Mouse (Mus musculus) forebrain, embryonic 12.5 days (tissue): Measurements from ENCODE around the gene Cmtm6. TPM values are rescaled to one million over a fixed set of nuclear protein-coding genes. Genes with fewer than 3 reads are reported as not detected.

ENCODE experiments used
- ATAC-seq: fragments of 200-750 bp; cut with Nextera tagmentation; 2 replicates; pipeline ENCODE4 v1.8.0; 2017; ENCODE audit warnings: moderate TSS enrichment; ENCODE audit not compliant: low FRiP score
- H3K27ac ChIP-seq: fragments of 300-500 bp; sonication (generic); 2 replicates; pipeline ENCODE4 v1.5.1; 2016; ENCODE audit warnings: mild to moderate bottlenecking
- H3K27me3 ChIP-seq: fragments of 300-500 bp; sonication (generic); 2 replicates; pipeline ENCODE4 v1.6.1; 2016; ENCODE audit warnings: mild to moderate bottlenecking
- H3K36me3 ChIP-seq: fragments of 300-500 bp; sonication (generic); replicated peaks from 2 replicates; pipeline ENCODE4 v1.6.1; 2016; ENCODE audit warnings: mild to moderate bottlenecking
- H3K4me1 ChIP-seq: fragments of 300-500 bp; sonication (generic); 2 replicates; pipeline ENCODE4 v1.6.1; 2016
- H3K4me2 ChIP-seq: fragments of 300-500 bp; sonication (generic); 2 replicates; pipeline ENCODE4 v1.6.1; 2016; ENCODE audit warnings: mild to moderate bottlenecking, moderate library complexity
- H3K4me3 ChIP-seq: fragments of 300-500 bp; sonication (generic); replicated peaks from 2 replicates; pipeline ENCODE4 v1.5.1; 2016; ENCODE audit warnings: mild to moderate bottlenecking
- H3K9ac ChIP-seq: fragments of 300-500 bp; sonication (generic); 2 replicates; pipeline ENCODE4 v1.6.1; 2016; ENCODE audit warnings: mild to moderate bottlenecking
- H3K9me3 ChIP-seq: fragments of 300-500 bp; sonication (generic); 2 replicates; pipeline ENCODE4 v1.6.1; 2016
- WGBS: fragments of 180-500 bp; shearing (Covaris S2); methylation state at CpG from one replicate; pipeline ENCODE4 v1.1.7; 2016; 5-methylcytosine and 5-hydroxymethylcytosine counted together
- polyA plus RNA-seq: library from polyadenylated mRNA; unstranded; fragments of >200 nt; fragmentation: Nextera tagmentation; extraction: Ambion mirVana; gene quantifications from 2 replicates; pipeline ENCODE4 v1.2.1, GENCODE M21; 2016

The Cmtm6 gene
- polyA plus RNA-seq, 1 experiment from 2014 or later, result 25.6 TPM

DNA sequence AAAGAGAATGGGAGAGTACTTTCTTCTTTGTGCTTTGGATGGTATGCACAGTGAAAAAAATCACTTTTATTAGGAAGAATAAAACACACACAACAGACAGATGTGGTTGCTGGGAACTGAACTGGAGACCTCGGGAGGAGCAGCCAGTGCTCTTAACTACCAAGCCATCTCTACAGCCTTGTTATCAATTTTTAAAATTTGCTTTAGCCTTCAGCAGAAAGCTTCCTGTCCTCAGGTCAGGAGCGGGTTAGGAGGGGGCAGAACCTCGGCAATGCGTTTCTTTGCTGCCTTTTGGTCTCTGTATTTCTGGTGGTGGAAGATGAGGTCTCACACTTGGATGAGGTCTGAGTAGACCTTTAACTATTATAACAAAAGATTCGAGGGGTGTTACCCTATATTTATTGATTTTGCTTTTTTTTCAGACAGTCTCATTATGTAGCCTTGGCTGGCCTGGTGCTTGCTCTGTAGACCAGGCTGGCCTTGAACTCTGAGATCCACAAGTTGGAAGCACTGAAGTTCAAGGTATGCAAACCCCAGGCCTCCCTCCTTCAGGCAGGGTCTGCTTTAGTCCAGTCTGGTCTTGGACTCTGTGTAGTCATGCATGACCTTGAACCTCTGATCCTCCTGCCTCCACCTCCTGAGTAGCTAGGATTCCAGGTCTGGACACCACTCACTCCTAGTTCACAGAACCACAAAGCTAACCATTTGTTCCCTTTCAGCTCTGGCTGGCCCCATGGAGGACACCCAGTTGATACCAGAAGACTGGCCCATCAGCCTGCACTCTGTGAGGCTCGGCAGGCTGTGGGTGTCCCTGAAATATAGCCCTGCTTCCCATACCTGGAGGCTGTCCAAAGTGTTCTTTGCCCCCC is 46.5 kb downstream of the Cmtm6 start:
- peaks cover 26% of the 10 kb centered on the region for H3K4me1 ChIP-seq
- H3K36me3 ChIP-seq, result no peaks in the 10 kb centered on the region
- no peaks in the 10 kb centered on the region for H3K9me3 ChIP-seq
- H3K9ac ChIP-seq, result no peak overlapping the region
- ATAC-seq, result no peak
- WGBS, result 88% methylated on average over 6 of the region's 6 CpGs
- no peak overlapping the region for H3K4me2 ChIP-seq
- H3K4me3 ChIP-seq, result no peak overlapping the region
- no peak overlapping the region for H3K27ac ChIP-seq
- H3K27me3 ChIP-seq, result 0 out of 2 replicates have a peak, but pooled peaks cover under 1% of the 10 kb centered on the region

DNA sequence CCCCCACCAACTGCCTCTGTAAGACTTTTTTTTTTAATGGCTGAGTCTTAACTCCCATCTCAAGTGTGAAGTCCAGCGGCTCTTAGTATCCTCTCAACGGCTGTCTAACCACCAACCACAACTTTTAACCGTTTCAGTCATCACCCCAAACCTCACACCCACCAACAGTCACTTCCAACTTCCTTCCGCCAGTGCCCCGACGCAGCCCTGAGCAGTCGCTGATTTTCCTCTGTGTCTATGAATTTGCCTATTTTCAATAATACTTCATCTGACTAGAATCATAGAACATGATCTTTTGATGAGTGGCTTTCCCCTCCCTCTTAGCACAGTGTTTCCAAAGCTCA is 47.1 kb downstream of the Cmtm6 start:
- no peak overlapping the region for H3K4me3 ChIP-seq
- 0 out of 2 replicates have a peak, but pooled peaks cover 3% of the 10 kb centered on the region for H3K27me3 ChIP-seq
- no peak for ATAC-seq
- no peaks in the 10 kb centered on the region for H3K9me3 ChIP-seq
- WGBS, result 84% methylated on average over 7 of the region's 7 CpGs
- no peak overlapping the region for H3K27ac ChIP-seq
- no peaks in the 10 kb centered on the region for H3K36me3 ChIP-seq
- H3K4me2 ChIP-seq, result no peak overlapping the region
- no peak overlapping the region for H3K9ac ChIP-seq
- H3K4me1 ChIP-seq, result peaks cover 26% of the 10 kb centered on the region

DNA sequence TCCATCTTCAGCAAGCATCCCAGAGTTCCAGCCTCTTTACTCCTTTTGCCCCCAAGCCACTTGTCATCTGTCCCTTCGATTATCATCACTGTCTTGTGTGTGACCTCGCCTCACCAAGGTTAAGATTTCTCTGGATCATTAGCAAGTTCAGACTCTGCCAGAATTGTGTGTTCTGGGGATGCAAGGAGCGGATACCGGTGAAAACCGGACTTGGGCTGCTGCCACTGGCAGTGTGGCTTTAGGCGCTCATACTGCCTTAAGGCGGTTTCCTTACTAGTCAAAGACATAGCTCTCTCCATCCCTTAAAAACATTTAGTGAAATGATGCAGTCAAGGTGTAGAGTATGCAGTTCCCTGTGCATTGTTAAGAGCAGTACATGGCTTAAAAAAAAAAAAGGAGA is 48.0 kb downstream of the Cmtm6 start:
- no peak overlapping the region for H3K4me2 ChIP-seq
- H3K9ac ChIP-seq, result no peak overlapping the region
- H3K27ac ChIP-seq, result no peak overlapping the region
- H3K4me1 ChIP-seq, result peaks cover 26% of the 10 kb centered on the region
- no peak overlapping the region for H3K4me3 ChIP-seq
- H3K27me3 ChIP-seq, result 0 out of 2 replicates have a peak, but pooled peaks cover 3% of the 10 kb centered on the region
- no peak for ATAC-seq
- H3K36me3 ChIP-seq, result no peaks in the 10 kb centered on the region
- no peaks in the 10 kb centered on the region for H3K9me3 ChIP-seq
- WGBS, result 93% methylated on average over 7 of the region's 7 CpGs

DNA sequence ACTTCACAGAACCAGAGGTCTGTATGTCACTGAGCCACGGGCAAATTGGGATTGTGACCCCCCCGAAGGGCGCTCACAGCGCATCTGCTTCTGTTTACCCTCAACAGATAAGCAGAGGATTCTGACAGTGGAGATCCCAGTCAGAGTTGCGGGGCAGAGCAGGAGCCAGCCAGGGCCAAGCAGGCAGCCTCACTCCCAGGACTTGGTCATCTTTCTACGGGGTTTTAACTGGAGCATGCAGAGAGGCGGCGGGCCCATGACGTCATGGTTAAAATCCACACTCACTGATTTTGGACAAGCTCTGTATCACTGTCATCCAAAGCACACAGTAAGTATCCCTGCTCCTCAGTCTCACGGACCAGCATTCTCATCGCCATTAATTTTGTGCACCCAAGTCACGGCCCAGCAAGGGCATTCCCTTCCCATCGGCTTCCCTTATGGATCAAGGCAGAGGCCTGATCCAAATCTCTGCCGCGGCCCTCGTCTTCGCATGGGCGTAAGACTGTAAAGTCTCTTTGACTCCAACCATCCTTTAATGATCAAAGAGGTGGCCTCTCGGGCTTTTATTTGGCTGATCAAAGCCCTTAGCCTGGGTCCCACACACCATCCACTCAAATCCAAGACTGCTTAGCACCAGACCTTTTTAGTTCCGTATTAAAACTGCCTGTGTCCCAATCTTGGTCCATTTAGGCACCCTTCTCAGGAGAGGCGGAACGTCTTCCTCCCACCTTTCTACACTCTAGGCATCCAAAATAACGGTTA is 49.2 kb downstream of the Cmtm6 start:
- H3K27me3 ChIP-seq, result 0 out of 2 replicates have a peak, but pooled peaks cover 3% of the 10 kb centered on the region
- no peak overlapping the region for H3K27ac ChIP-seq
- WGBS, result 32% methylated on average over 23 of the region's 23 CpGs
- no peaks in the 10 kb centered on the region for H3K36me3 ChIP-seq
- H3K4me1 ChIP-seq, result peaks cover 26% of the 10 kb centered on the region
- no peaks in the 10 kb centered on the region for H3K9me3 ChIP-seq
- peak overlapping the region; percentile 71 for H3K9ac ChIP-seq
- peak overlapping the region; percentile 52 for H3K4me3 ChIP-seq
- ATAC-seq, result no peak
- H3K4me2 ChIP-seq, result peak overlapping the region; percentile 95

DNA sequence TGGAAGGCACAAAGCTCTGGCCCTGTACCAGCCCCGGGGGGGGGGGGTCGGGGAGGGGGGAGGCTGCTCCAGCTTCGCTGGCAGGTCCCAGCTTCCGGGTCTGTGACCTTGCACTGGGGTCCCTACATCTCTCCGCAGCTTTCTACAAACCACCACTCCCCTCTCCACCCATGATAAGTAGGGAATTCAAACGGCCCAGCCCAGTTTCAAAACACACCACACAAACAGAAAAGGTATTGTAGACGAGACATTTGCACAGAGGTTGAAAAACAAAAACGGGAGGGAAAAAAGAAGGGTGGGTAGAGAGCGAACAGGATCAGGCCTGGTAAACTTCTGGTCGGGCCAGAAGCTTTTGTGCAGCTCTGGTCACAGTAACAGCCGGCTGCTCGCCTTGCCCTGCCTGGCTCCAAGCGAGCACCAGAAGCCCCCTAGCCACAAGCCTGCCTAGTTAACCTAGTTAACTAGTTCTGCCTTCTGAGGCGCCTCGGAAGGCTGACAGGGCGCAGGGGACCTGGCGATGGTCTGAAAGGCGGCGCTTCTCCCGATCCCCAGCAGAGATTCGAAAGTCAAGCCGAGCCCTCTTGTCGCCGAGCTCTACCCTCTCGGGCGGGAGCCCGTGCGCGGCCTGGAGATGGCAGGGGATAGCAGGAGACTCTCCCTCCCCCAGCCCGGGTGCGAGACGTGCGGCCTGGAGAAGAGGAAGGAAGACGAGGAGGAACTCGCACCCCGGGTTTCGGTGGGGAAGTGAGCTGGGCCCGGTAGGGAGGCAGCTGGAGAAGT is 50.0 kb downstream of the Cmtm6 start:
- H3K9me3 ChIP-seq, result no peaks in the 10 kb centered on the region
- peaks cover 30% of the 10 kb centered on the region for H3K4me1 ChIP-seq
- H3K4me3 ChIP-seq, result peak overlapping the region; percentile 52
- under 1% methylated on average over 38 of the region's 38 CpGs for WGBS
- H3K4me2 ChIP-seq, result peak overlapping the region; percentile 95
- ATAC-seq, result peak; percentile 45
- H3K27me3 ChIP-seq, result 0 out of 2 replicates have a peak, but pooled peaks cover 3% of the 10 kb centered on the region
- H3K36me3 ChIP-seq, result no peaks in the 10 kb centered on the region
- H3K9ac ChIP-seq, result peak overlapping the region; percentile 71
- H3K27ac ChIP-seq, result 0 out of 2 replicates have a peak overlapping the region, but pooled peaks have one; percentile 50

DNA sequence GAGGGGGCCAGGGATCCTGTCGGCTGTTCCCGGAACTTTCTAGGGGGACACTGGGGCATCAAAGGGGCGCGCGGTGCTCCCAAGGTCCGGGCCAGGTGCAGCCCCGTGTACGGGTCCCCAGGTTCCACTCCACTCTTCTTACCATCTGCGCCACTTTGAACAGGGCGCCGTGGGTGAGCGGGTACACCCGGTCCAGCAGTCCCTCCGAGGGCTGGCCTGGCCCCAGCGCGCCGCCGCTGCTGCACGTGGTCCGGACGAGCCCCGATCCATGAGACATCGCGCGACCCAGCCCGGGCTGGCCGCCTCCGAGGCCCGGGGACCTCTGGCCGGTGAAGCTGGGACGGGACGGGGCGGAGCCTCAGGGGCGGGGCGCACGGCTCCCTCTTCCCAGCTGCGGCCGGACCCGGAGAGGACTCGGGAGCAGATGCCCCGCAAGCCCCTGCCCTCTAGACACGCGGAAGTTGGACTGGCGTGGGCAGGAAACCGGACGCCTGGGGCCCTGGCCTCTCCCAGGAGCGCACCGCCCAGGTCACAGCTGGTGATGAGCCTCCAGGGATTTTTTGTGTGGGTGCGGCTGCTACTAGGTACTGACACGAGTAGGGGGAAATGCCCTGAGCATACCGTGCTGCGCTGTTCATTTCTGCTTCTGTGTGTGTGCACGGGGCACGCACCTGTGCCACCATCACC is 50.8 kb downstream of the Cmtm6 start, which contains the start of gene Cmtm7:
Gene Cmtm7 (minus strand): TSS at position 331 of the 687 bp plus-strand sequence.
- no peaks in the 10 kb centered on the region for H3K9me3 ChIP-seq
- 0 out of 2 replicates have a peak within 1 kb of the TSS, but pooled peaks have one; percentile 50 for H3K27ac ChIP-seq
- peak; percentile 80 for ATAC-seq
- peak within 1 kb of the TSS; percentile 71 for H3K9ac ChIP-seq
- 2% methylated on average over 54 of the region's 54 CpGs for WGBS
- H3K4me2 ChIP-seq, result peak within 1 kb of the TSS; percentile 95
- H3K4me3 ChIP-seq, result peak within 1 kb of the TSS; percentile 52
- 0 out of 2 replicates have a peak, but pooled peaks cover 3% of the 10 kb centered on the region for H3K27me3 ChIP-seq
- no peaks in the 10 kb centered on the region for H3K36me3 ChIP-seq
- H3K4me1 ChIP-seq, result peaks cover 30% of the 10 kb centered on the region

DNA sequence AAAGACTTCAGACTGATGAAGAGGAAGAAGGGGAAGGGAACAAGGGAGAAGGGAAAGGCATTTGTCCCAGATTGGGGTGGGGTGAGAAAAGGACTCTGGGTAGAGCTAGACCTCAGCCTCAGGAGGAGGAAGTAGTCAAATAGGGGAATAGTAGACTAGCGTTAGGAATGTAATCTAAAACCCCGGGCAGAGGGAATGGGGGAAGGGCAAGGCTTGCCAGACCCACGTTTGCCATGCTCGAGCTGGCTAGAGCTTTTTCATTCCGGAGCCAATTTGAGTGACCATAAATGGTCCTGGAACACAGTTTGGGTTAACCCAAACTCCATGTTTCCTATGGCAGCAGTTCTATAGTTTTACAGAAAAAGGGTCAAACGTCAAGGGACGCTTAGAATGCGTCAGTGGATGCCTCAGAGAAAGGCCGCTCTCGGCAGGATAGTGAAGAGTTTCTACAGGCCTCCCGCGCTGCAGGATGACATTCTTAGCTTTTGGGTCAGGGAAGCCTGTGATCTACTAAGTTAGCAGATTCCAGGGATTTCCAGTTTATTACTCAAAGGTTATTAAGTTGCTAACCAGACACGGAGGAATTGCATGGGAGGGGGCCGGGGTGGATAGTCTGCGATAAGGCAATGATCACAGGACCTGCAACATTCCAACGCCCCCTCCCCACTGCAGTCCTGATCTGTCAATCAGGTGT is 54.7 kb downstream of the Cmtm6 start:
- Histone ChIP-seq H3K9me3 (no peaks in the 10 kb centered on the region), H3K36me3 (no peaks in the 10 kb centered on the region), H3K27me3 (0 out of 2 replicates have a peak, but pooled peaks cover 3% of the 10 kb centered on the region), H3K4me2 (no peak overlapping the region; the same call in 1 of the 2 replicates), H3K27ac (no peak overlapping the region), H3K4me3 (no peak overlapping the region), H3K4me1 (peaks cover 22% of the 10 kb centered on the region), H3K9ac (no peak overlapping the region)
- no peak for ATAC-seq
- WGBS, result 11% methylated on average over 16 of the region's 16 CpGs

DNA sequence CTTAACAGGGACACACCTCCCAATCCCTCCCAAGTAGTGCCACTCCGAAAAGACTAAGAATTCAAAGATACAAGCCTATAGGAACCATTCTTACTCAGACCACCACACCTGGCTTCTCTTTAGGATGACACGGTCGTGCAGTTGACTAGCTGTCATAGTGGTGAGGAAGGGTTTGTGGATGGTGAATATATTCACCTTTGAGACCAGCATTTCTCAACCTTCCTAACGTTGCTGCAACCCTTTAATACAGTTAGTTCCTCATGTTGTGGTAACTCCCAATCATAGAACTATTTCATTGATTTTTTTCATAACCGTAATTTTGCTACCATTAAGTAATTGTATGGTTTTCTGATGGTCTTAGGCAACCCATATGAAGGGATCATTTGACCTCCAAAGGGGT is 56.2 kb downstream of the Cmtm6 start:
- Histone ChIP-seq H3K4me3 (no peak overlapping the region), H3K4me1 (peaks cover 14% of the 10 kb centered on the region), H3K27me3 (0 out of 2 replicates have a peak, but pooled peaks cover 3% of the 10 kb centered on the region), H3K9ac (no peak overlapping the region), H3K27ac (no peak overlapping the region), H3K4me2 (no peak overlapping the region), H3K9me3 (no peaks in the 10 kb centered on the region), H3K36me3 (no peaks in the 10 kb centered on the region)
- ATAC-seq, result no peak
- WGBS, result 94% methylated on average over 5 of the region's 5 CpGs

DNA sequence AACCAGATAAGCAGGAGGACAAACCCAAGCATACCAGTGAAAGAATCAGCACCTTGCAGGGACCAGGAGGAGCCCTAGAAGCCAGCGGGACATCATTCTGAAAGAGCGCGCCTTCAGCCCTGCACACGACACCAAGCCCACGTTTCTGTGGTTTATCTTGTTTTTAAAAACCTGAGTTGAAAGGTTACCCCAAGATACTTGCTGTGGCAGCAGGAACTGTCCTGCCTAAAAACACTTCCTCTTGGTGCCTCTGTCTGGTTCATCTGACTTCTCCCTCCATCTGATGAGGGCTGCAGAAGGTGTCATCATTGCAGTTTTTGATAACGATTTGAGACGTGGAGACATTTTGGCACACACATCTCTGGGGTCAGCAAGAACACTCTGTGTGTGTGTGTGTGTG is 56.8 kb downstream of the Cmtm6 start:
- Histone ChIP-seq H3K36me3 (no peaks in the 10 kb centered on the region), H3K4me1 (peaks cover 15% of the 10 kb centered on the region), H3K27me3 (no peaks in the 10 kb centered on the region), H3K27ac (no peak overlapping the region), H3K4me2 (no peak overlapping the region), H3K9me3 (no peaks in the 10 kb centered on the region), H3K9ac (no peak overlapping the region), H3K4me3 (no peak overlapping the region)
- WGBS, result 91% methylated on average over 7 of the region's 7 CpGs
- ATAC-seq, result no peak

DNA sequence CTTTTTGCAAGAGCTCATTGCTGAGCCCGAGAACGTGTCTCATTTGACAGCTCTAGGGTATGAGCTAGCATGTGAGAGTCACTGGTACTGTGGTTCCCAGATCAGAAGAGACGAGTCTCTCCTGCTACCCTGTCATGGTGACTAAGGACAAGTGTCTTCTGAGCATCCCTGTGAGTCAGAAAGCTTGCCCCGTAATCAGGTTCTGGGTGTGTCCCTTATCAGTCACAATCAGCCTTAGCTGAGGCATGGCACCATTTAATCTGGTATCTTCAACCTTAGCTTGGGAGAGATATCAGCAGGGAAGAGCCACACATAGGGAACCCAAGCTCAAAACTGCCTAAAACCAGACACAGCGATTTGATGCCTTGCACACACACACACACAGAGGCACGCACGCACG is 57.8 kb downstream of the Cmtm6 start:
- Histone ChIP-seq H3K27me3 (no peaks in the 10 kb centered on the region), H3K27ac (no peak overlapping the region), H3K4me3 (no peak overlapping the region), H3K36me3 (no peaks in the 10 kb centered on the region), H3K9me3 (no peaks in the 10 kb centered on the region), H3K4me1 (peaks cover 15% of the 10 kb centered on the region), H3K9ac (no peak overlapping the region), H3K4me2 (no peak overlapping the region)
- no peak for ATAC-seq
- WGBS, result 95% methylated on average over 8 of the region's 8 CpGs

DNA sequence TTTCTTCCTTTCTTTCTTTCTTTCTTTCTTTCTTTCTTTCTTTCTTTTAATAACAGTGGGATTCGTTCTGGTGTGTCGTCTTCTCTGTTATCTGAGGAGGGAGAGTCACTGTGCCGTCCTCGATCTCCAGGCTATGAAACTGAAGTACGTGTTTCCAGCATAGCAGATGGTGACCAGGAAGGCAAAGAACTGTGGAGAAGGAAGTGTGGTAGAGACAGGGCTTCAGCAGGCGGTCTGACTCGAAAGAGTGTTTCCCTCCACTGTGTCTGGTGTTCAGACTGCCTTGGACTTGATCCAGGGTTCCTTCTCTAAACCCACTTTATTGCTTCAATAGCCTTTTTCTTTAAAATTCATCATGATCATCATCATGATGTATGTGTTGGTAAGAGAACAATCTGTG is 58.6 kb downstream of the Cmtm6 start:
- peaks cover 15% of the 10 kb centered on the region for H3K4me1 ChIP-seq
- no peak overlapping the region for H3K4me2 ChIP-seq
- H3K27ac ChIP-seq, result no peak overlapping the region
- H3K4me3 ChIP-seq, result no peak overlapping the region
- no peaks in the 10 kb centered on the region for H3K27me3 ChIP-seq
- WGBS, result 92% methylated on average over 7 of the region's 7 CpGs
- no peak overlapping the region for H3K9ac ChIP-seq
- no peak for ATAC-seq
- no peaks in the 10 kb centered on the region for H3K9me3 ChIP-seq
- H3K36me3 ChIP-seq, result no peaks in the 10 kb centered on the region
